Mouse (Mus musculus) liver, adult 2 months (tissue): ENCODE data around the gene Zmym3. TPM values are rescaled to one million over a fixed set of nuclear protein-coding genes. Genes with fewer than 3 reads are reported as not detected.
"Not testable (repeated sequence)": the region's sequence is repeated elsewhere in the genome, so short reads cannot be mapped to it uniquely, and the experiment has no call there.

Source experiments
- DNase-seq: peaks from one replicate; pipeline ENCODE4 v3.0.0-alpha.2; 2011; ENCODE audit warnings: low read depth, low spot score; ENCODE audit errors: extremely low read depth
- H3K27ac ChIP-seq: fragments of 200-500 bp; replicated peaks from 2 replicates; pipeline ENCODE4 v1.5.1; 2012; ENCODE audit warnings: low read depth, mild to moderate bottlenecking, control low read depth, inconsistent platforms, low read length; ENCODE audit not compliant: insufficient read depth
- H3K27me3 ChIP-seq: fragments of 200-500 bp; 2 replicates; pipeline ENCODE4 v1.6.1; 2012; ENCODE audit warnings: mild to moderate bottlenecking, moderate library complexity, low read length, inconsistent platforms; ENCODE audit not compliant: control insufficient read depth, insufficient read depth
- H3K36me3 ChIP-seq: fragments of 200-500 bp; 2 replicates; pipeline ENCODE4 v1.6.1; 2012; ENCODE audit warnings: low read length, inconsistent platforms; ENCODE audit not compliant: control insufficient read depth, insufficient read depth
- H3K4me1 ChIP-seq: fragments of 200-500 bp; 2 replicates; pipeline ENCODE4 v1.6.1; 2011; ENCODE audit warnings: low read length; ENCODE audit not compliant: control insufficient read depth, insufficient read depth
- H3K4me3 ChIP-seq: fragments of 200-500 bp; 2 replicates; pipeline ENCODE4 v1.5.1; 2011; ENCODE audit warnings: low read depth, mild to moderate bottlenecking, control low read depth, low read length, moderate library complexity; ENCODE audit not compliant: insufficient read depth
- H3K79me2 ChIP-seq: fragments of 200-500 bp; 2 replicates; pipeline ENCODE4 v1.6.1; 2012; ENCODE audit warnings: inconsistent platforms, mild to moderate bottlenecking, low read length, moderate library complexity; ENCODE audit not compliant: control insufficient read depth, insufficient read depth
- H3K9ac ChIP-seq: fragments of 200-500 bp; 2 replicates; pipeline ENCODE4 v1.6.1; 2012; ENCODE audit warnings: low read depth, mild to moderate bottlenecking, control low read depth, inconsistent platforms, low read length
- CTCF ChIP-seq: fragments of 200-500 bp; IDR thresholded peaks from 2 replicates; pipeline ENCODE4 v1.5.1; 2011; ENCODE audit warnings: low read depth, low read length, control low read depth
- POLR2A ChIP-seq: fragments of 200-500 bp; IDR thresholded peaks from 2 replicates; pipeline ENCODE4 v1.6.1; 2011; ENCODE audit warnings: low read length, control low read depth; ENCODE audit not compliant: insufficient read depth; ENCODE audit errors: extremely low read depth
- WGBS: fragments of 180-500 bp; shearing (Covaris S2); methylation state at CpG from one replicate; pipeline ENCODE4 v1.1.7; 2018; 5-methylcytosine and 5-hydroxymethylcytosine counted together
- polyA plus RNA-seq: library from polyadenylated mRNA; depleted of rRNA; stranded (reverse); fragments of >200 nt; gene quantifications from 2 replicates; pipeline ENCODE4 v1.2.3, GENCODE M21; 2012; rRNA removed
- total RNA-seq: library from RNA; depleted of rRNA; stranded (reverse); fragments of >200 nt; gene quantifications from 2 replicates; pipeline ENCODE4 v1.2.3, GENCODE M21; 2014; rRNA removed

Zmym3 gene
- total and polyA plus RNA-seq, 2 experiments = 6.8 to 9.1 TPM

GRCm38 (mm10) chrX:101372946-101373345 is 47.7 kb downstream of the Zmym3 start:
- Histone ChIP-seq H3K79me2 (peaks cover 4% of the 10 kb centered on the region; the same call in 1 of the 2 replicates), H3K27ac (peak overlapping the region; percentile 40; the same call in 1 of the 2 replicates), H3K36me3 (no peaks in the 10 kb centered on the region), H3K4me3 (no peak overlapping the region), H3K4me1 (peaks cover 19% of the 10 kb centered on the region), H3K9ac (no peak overlapping the region), H3K27me3 (no peaks in the 10 kb centered on the region)
- TF ChIP-seq POLR2A = no peak
- TF ChIP-seq CTCF = no peak
- no peak for DNase-seq
- WGBS = 87% methylated on average over 5 of the region's 5 CpGs

GRCm38 (mm10) chrX:101370573-101370972 is 50.1 kb downstream of the Zmym3 start:
- WGBS = 30% methylated on average over 3 of the region's 3 CpGs
- H3K4me3 ChIP-seq = no peak overlapping the region
- no peaks in the 10 kb centered on the region for H3K79me2 ChIP-seq
- no peak overlapping the region for H3K9ac ChIP-seq
- H3K36me3 ChIP-seq = no peaks in the 10 kb centered on the region
- TF ChIP-seq POLR2A (no peak), CTCF (no peak)
- H3K27me3 ChIP-seq = no peaks in the 10 kb centered on the region
- H3K27ac ChIP-seq = peak overlapping the region; percentile 85
- peak; percentile 88 for DNase-seq
- H3K4me1 ChIP-seq = peaks cover 13% of the 10 kb centered on the region

GRCm38 (mm10) chrX:101369001-101369400 is 51.6 kb downstream of the Zmym3 start:
- Histone ChIP-seq H3K27ac (0 out of 2 replicates have a peak overlapping the region, but pooled peaks have one; percentile 21), H3K9ac (no peak overlapping the region), H3K27me3 (no peaks in the 10 kb centered on the region), H3K4me1 (peaks cover 13% of the 10 kb centered on the region), H3K4me3 (no peak overlapping the region), H3K79me2 (no peaks in the 10 kb centered on the region), H3K36me3 (no peaks in the 10 kb centered on the region)
- WGBS = 12% methylated on average over 7 of the region's 7 CpGs
- DNase-seq = peak; percentile 66
- TF ChIP-seq CTCF (no peak), POLR2A (no peak)

GRCm38 (mm10) chrX:101358902-101359301 is 61.7 kb downstream of the Zmym3 start:
- H3K27ac ChIP-seq, H3K9ac ChIP-seq, DNase-seq, H3K79me2 ChIP-seq, H3K4me3 ChIP-seq, H3K36me3 ChIP-seq, H3K4me1 ChIP-seq, H3K27me3 ChIP-seq: not testable (repeated sequence)
- 76% methylated on average over 4 of the region's 4 CpGs for WGBS

Other genes starting within 250 kb of the Zmym3 start
- 9.0 and 14.8 TPM in 2 replicates for gene Snx12, start 198.3 kb downstream of the Zmym3 start, total RNA-seq
- gene Snx12, start 198.3 kb downstream of the Zmym3 start, polyA plus RNA-seq = 9.1 and 10.7 TPM in 2 replicates
- gene Foxo4, start 166.3 kb downstream of the Zmym3 start, total RNA-seq = 12.9 and 13.6 TPM in 2 replicates
- gene Foxo4, start 166.3 kb downstream of the Zmym3 start, polyA plus RNA-seq = 24.8 and 26.5 TPM in 2 replicates
- gene Gm614, start 156.9 kb downstream of the Zmym3 start, total RNA-seq = not detected in 2 replicates
- not detected in 2 replicates for gene Gm614, start 156.9 kb downstream of the Zmym3 start, polyA plus RNA-seq
- 2.4 and 3.8 TPM in 2 replicates for gene Il2rg, start 152.6 kb downstream of the Zmym3 start, total RNA-seq
- 1.1 and 4.3 TPM in 2 replicates for gene Il2rg, start 152.6 kb downstream of the Zmym3 start, polyA plus RNA-seq
- gene Gm20489, start 151.8 kb downstream of the Zmym3 start, total RNA-seq = not detected in 2 replicates
- gene Gm20489, start 151.8 kb downstream of the Zmym3 start, polyA plus RNA-seq = not detected in 2 replicates
- 8.1 and 13.8 TPM in 2 replicates for gene Med12, start 146.8 kb downstream of the Zmym3 start, total RNA-seq
- 33.7 and 59.4 TPM in 2 replicates for gene Med12, start 146.8 kb downstream of the Zmym3 start, polyA plus RNA-seq
- under 0.01 and 0.07 TPM in 2 replicates for gene Nlgn3, start 121.7 kb downstream of the Zmym3 start, total RNA-seq
- 0.01 TPM in 1 of 2 replicates, not detected in the other for gene Nlgn3, start 121.7 kb downstream of the Zmym3 start, polyA plus RNA-seq
- gene Gjb1, start 44.5 kb downstream of the Zmym3 start, total RNA-seq = 656 and 716 TPM in 2 replicates
- 1,676 and 1,804 TPM in 2 replicates for gene Gjb1, start 44.5 kb downstream of the Zmym3 start, polyA plus RNA-seq
- gene Nono, start 8.5 kb upstream of the Zmym3 start, total RNA-seq = 76.9 and 83.3 TPM in 2 replicates
- gene Nono, start 8.5 kb upstream of the Zmym3 start, polyA plus RNA-seq = 36.5 and 38.4 TPM in 2 replicates
- gene Itgb1bp2, start 28.2 kb upstream of the Zmym3 start, total RNA-seq = 0.40 and 1.2 TPM in 2 replicates
- 0.10 and 0.28 TPM in 2 replicates for gene Itgb1bp2, start 28.2 kb upstream of the Zmym3 start, polyA plus RNA-seq
- gene Taf1, start 111.9 kb upstream of the Zmym3 start, total RNA-seq = 11.6 and 13.3 TPM in 2 replicates
- 1.0 and 1.7 TPM in 2 replicates for gene Taf1, start 111.9 kb upstream of the Zmym3 start, polyA plus RNA-seq
- gene Ogt, start 219.2 kb upstream of the Zmym3 start, total RNA-seq = 61.4 and 69.3 TPM in 2 replicates
- 18.9 and 28.3 TPM in 2 replicates for gene Ogt, start 219.2 kb upstream of the Zmym3 start, polyA plus RNA-seq